Mouse (Mus musculus): ENCODE data around the gene Cdh23.

Gene Cdh23

GRCm38 (mm10) chr10:60635568-60636295 lies 60.6 kb downstream of the Cdh23 start:
- DNase-seq (ENCODE audit: low read depth, low spot score), result no peak

DNA sequence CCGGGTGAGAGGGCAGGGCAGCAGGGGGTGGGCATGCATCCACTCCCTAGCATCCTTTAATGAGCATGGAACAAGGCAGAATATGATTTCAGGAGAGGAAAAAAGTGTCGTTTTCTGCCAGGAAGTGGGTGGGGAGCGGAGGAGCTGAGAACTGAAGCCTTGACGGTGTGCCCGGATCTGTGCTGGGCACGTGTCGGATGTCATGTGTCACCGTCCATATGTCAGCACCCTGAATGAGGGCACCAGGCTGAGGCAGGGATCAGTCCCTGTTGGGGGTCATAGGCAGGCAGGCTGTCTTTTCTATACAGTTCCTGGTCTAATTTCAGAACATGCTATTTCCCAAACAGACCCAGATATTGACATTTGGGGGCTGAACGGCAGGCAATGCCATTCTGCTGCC lies 61.9 kb downstream of the Cdh23 start:
- DNase-seq (ENCODE audit: low read depth, low spot score), result no peak

DNA sequence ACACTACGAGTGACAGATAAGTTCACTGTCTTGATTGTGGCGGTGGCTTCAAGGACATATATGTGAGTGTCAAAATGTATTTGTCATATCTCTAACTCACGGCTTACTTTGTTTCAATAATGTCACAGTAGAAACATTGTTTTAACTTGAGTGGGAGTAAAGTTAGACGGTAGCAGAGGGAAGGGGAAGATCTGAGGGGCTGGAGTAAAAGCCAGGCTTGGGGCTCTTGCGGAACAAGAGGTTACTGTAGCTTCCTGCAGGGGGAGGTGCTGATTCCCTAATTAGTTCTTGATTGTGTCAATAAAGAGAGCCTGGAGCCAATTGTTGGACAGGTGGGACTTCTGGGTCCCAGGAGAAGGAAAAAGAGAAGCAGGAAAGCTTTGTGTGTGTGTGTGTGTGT lies 70.2 kb downstream of the Cdh23 start:
- peak; percentile 19 for DNase-seq (ENCODE audit: low read depth, low spot score)

GRCm38 (mm10) chr10:60625511-60625910 lies 70.8 kb downstream of the Cdh23 start:
- DNase-seq (ENCODE audit: low read depth, low spot score), result no peak

DNA sequence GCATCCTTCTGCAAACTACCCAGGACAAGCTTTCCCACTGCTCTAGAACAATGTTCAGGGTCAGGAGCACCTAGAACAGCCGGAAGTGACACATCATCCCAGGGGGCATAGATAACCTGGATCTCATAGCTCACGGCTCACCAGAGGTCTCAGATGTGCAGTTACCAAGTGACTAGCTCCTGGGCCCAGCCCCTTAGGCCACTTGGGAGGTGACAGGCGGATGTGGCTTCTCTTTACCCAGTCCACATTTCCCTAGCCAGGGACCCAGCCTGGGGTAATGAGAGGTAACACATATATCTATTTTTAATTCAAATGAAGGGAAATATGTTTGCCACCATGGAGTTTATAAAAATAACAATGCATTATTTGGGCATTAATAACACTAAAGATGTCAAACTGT lies 71.3 kb downstream of the Cdh23 start:
- DNase-seq (ENCODE audit: low read depth, low spot score), result no peak

- DNase-seq (ENCODE audit: low read depth, low spot score), result no peak
Observed at GRCm38 (mm10) chr10:60624217-60624708, 72.0 kb downstream of the Cdh23 start.

GRCm38 (mm10) chr10:60622836-60623235 lies 73.5 kb downstream of the Cdh23 start:
- DNase-seq (ENCODE audit: low read depth, low spot score), result no peak

- peak; percentile 35 for DNase-seq (ENCODE audit: low read depth, low spot score)
Observed at GRCm38 (mm10) chr10:60621470-60622170, 74.7 kb downstream of the Cdh23 start.

DNA sequence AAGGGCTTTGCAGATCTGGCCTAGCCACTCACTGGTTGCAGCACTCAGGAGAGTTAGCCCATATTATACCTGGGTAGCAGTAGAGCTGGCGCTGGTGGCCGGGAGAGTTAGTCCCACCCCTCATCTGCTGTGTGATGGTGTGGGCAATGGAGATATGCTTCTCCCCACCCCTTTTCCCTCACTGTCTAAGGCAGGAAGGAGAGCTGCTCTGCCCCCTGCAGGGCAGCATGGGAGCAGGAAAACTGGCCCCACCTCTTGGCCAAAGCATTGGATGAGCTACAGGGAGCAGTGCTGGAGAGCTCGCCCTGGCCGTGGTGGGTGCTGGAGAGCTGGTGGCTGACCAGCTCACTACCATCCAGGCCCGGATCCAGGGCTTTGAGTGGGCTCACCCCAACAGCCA lies 80.4 kb downstream of the Cdh23 start:
- DNase-seq (ENCODE audit: low read depth, low spot score), result peak; percentile 48

GRCm38 (mm10) chr10:60612893-60613292 lies 83.4 kb downstream of the Cdh23 start:
- DNase-seq (ENCODE audit: low read depth, low spot score), result peak; percentile 72

GRCm38 (mm10) chr10:60607166-60607565 lies 89.1 kb downstream of the Cdh23 start:
- no peak for DNase-seq (ENCODE audit: low read depth, low spot score)

GRCm38 (mm10) chr10:60606661-60607060 lies 89.6 kb downstream of the Cdh23 start:
- no peak for DNase-seq (ENCODE audit: low read depth, low spot score)

- DNase-seq (ENCODE audit: low read depth, low spot score), result no peak
Observed at GRCm38 (mm10) chr10:60602235-60602634, 94.1 kb downstream of the Cdh23 start.

DNA sequence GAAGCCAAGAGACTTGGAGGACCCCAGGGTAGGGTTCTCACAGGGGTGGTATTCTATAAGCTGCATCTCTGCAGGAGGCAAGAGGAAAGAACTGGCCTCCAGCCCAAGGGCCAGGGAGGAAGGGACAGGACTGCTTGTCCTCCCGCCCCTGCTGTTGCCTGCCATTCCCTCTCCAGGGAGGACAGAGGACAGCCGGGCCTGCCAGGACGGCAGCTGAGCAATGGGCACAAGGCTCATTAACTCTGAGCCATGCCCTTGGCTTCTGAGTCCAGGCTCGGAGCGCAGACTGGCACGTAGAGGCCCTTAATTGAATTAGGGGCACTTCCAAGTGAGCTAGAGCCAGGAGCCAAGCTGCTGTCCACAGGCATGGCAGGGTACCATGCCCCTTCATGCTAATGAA lies 101.1 kb downstream of the Cdh23 start:
- DNase-seq (ENCODE audit: low read depth, low spot score), result no peak

GRCm38 (mm10) chr10:60592881-60593575 lies 103.3 kb downstream of the Cdh23 start:
- DNase-seq (ENCODE audit: low read depth, low spot score), result no peak

DNA sequence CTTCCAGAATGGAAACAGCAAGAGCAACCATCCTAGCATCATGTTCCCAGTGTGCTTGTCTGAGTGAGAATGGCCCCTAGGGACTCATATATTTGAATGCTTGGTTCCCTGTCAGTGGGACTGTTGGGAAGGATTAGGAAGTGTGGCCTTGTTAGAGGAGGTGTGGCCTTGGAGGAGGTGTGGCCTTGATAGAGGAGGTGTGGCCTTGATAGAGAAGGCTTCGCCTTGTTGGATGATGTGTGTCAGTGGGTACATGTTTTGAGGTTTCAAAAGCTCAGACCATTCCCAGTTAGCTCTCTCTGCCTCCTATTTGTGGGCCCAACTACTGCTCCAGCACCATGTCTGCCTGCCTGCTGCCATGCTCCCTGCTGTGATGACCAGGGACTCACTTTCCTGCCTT lies 105.0 kb downstream of the Cdh23 start:
- DNase-seq (ENCODE audit: low read depth, low spot score), result peak; percentile 53

- DNase-seq (ENCODE audit: low read depth, low spot score), result no peak
Observed at GRCm38 (mm10) chr10:60590241-60590640, 106.0 kb downstream of the Cdh23 start.

- DNase-seq (ENCODE audit: low read depth, low spot score), result no peak
Observed at GRCm38 (mm10) chr10:60585691-60586090, 110.6 kb downstream of the Cdh23 start.

GRCm38 (mm10) chr10:60582956-60583355 lies 113.3 kb downstream of the Cdh23 start:
- DNase-seq (ENCODE audit: low read depth, low spot score), result no peak

DNA sequence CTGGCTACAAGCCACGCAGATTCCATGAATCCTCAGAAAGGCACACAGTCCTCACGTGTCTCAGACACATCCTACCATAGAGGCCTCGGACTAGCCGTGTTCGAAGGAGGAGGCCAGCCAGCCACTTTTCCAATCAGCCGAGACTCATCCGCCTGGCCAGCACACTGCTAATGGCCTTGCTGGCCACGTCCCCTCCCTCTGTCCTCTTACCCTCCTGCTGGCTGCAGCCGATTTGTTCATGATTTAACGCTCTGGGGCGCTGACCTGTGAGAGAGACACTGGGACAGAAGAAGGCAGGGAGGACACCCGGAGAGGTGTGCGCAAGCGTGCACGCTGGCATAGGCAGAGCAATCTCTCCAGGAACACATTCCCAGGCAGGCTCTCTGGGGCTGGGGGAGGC lies 115.6 kb downstream of the Cdh23 start:
- no peak for DNase-seq (ENCODE audit: low read depth, low spot score)

DNA sequence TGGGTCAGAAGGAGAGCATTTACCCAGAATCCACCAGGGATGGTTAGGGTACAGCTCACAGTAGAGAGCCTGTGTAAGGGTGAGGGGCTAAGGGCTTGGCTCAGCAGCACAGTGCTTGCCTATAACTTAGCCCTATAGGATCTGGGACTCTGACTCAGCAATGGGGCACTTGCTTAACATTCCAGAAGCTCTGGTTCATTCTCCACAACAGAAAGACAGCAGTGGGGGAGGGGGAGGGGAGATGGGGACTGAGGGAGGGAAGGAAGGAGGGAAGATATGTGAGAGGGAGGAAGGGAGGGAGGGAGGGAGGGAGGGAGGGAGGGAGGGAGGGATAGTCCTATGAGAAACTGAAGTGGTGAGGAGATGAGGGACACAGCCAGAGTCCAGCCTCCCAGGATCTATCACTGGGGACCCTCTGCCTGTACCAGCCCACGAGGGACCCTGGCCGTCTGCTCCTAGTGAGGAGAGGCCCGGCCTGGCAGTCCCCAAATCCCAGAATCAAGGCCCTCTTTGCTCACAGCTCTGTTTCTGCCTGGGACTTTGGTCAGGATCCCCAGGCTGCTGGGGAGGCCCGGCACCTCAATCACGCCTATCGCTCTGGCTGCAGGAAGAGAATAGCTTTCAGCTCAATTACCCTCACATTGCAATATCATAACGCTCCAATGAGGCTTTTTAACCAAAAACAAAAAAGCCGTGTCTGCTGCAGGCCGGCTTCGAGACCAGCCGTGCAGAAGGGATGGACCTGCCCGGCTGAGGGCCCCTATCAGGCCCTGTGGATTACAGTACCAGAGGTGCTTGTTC lies 117.4 kb downstream of the Cdh23 start:
- no peak for DNase-seq (ENCODE audit: low read depth, low spot score)
